In genomic region chr3:117007340-117007739, GRCm38 (mm10) we compare ENCODE assay signal across 19 mouse cellular contexts. TPM values are rescaled to one million over a fixed set of nuclear protein-coding genes. Genes with fewer than 3 reads are reported as not detected.
DNase-seq lines count a peak whose midpoint lies in the region; ATAC-seq lines count a peak whose summit lies in the region.
"Had no signal": no experiment of that assay in that cellular context is flagged by ENCODE, and none has a peak within 500 bp of the region (broad histone marks: within the 10 kb centered on the region; RNA-seq: fewer than 3 reads in every experiment).

No protein-coding gene starts in this region.

- peak; percentile 37 to 70 for DNase-seq in layer of hippocampus, adult 18-20 months (ENCODE audit: low spot score in 2 of 2)
- no peak for DNase-seq in layer of hippocampus, postnatal 10 days (ENCODE audit: low spot score in 2 of 2)
- DNase-seq in layer of hippocampus, adult 9-11 months: peak; percentile 68
- peak; percentile 64 to 82 for DNase-seq in right cerebral cortex, postnatal 10 days (ENCODE audit: low spot score in 2 of 2)
- no peak for DNase-seq in thymus, postnatal 36 days
- DNase-seq in adipocyte (ENCODE audit: low spot score): no peak
- DNase-seq: cerebellum, postnatal 36 days; kidney, adult 11 months; lung, postnatal 14 days had no signal

- WGBS in forebrain, embryonic 16.5 days: 30% methylated on average over 6 of the region's 6 CpGs

- no peak overlapping the region for H3K4me3 ChIP-seq in forebrain, embryonic 16.5 days (replicated peaks; ENCODE audit: low read length)
- H3K4me3 ChIP-seq: embryonic facial prominence, embryonic 13.5 days; heart, embryonic 10.5 days; hindbrain, embryonic 10.5 days; midbrain, embryonic 12.5 days; neural tube, embryonic 13.5 days had no signal

- H3K4me1 ChIP-seq in forebrain, embryonic 16.5 days (replicated peaks; ENCODE audit: control insufficient read depth, insufficient read depth, low read length): peaks cover 7% of the 10 kb centered on the region; the same call in 1 of the 2 replicates
- H3K4me1 ChIP-seq: embryonic facial prominence, embryonic 13.5 days; heart, embryonic 10.5 days had no signal

- no peaks in the 10 kb centered on the region for H3K27me3 ChIP-seq in forebrain, embryonic 16.5 days (replicated peaks; ENCODE audit: control insufficient read depth, insufficient read depth, low read length)
- H3K27me3 ChIP-seq: embryonic facial prominence, embryonic 13.5 days had no signal

- H3K27ac ChIP-seq in forebrain, embryonic 16.5 days (ENCODE audit: low read length): peak overlapping the region; percentile 18; the same call in 1 of the 2 replicates
- H3K27ac ChIP-seq: embryonic facial prominence, embryonic 13.5 days; heart, embryonic 10.5 days; hindbrain, embryonic 10.5 days; liver, embryonic 14.5 days; midbrain, embryonic 12.5 days; neural tube, embryonic 13.5 days had no signal

- no peaks in the 10 kb centered on the region for H3K9me3 ChIP-seq in forebrain, embryonic 16.5 days (ENCODE audit: control insufficient read depth, low read length)
- H3K9me3 ChIP-seq: embryonic facial prominence, embryonic 13.5 days; heart, embryonic 10.5 days; hindbrain, embryonic 10.5 days; midbrain, embryonic 12.5 days; neural tube, embryonic 13.5 days had no signal

- no peaks in the 10 kb centered on the region for H3K36me3 ChIP-seq in forebrain, embryonic 16.5 days (ENCODE audit: control insufficient read depth, insufficient read depth)
- H3K36me3 ChIP-seq: embryonic facial prominence, embryonic 13.5 days; heart, embryonic 10.5 days; hindbrain, embryonic 10.5 days; midbrain, embryonic 12.5 days; neural tube, embryonic 13.5 days had no signal

- peak; percentile 59; the same call in 1 of the 2 replicates for ATAC-seq in forebrain, embryonic 16.5 days

- H3K9ac ChIP-seq in forebrain, embryonic 16.5 days (replicated peaks; ENCODE audit: low read depth, low read length): no peak overlapping the region
- H3K9ac ChIP-seq: embryonic facial prominence, embryonic 13.5 days; liver, embryonic 14.5 days; midbrain, embryonic 12.5 days; neural tube, embryonic 13.5 days had no signal

- no peak overlapping the region for H3K4me2 ChIP-seq in forebrain, embryonic 16.5 days (ENCODE audit: low read length)
- H3K4me2 ChIP-seq: embryonic facial prominence, embryonic 13.5 days; midbrain, embryonic 12.5 days; neural tube, embryonic 13.5 days had no signal

RNA-seq across cellular contexts. Expression of gene Palmd, which starts 38.6 kb away (rescaled TPM):
- 10 to 100 TPM; 25.8 to 26.0 TPM for total RNA-seq in layer of hippocampus, adult 18-20 months (2021)
- 10 to 100 TPM; 36.4 to 36.7 TPM for total RNA-seq in layer of hippocampus, postnatal 10 days (2021)
- 19.7 and 22.9 TPM in 2 replicates for polyA plus RNA-seq in forebrain, embryonic 16.5 days (2015; fragmentation: Nextera tagmentation; extraction: Ambion mirVana)

RNA-seq across cellular contexts. Expression of gene 4930455H04Rik, which starts 39.3 kb away (rescaled TPM):
- total RNA-seq in layer of hippocampus, adult 18-20 months (2021): not detected
- not detected for total RNA-seq in layer of hippocampus, postnatal 10 days (2021)
- not detected in 2 replicates for polyA plus RNA-seq in forebrain, embryonic 16.5 days (2015; fragmentation: Nextera tagmentation; extraction: Ambion mirVana)
- total RNA-seq: gastrocnemius, adult 18-20 months had no signal
- polyA plus RNA-seq: embryonic facial prominence, embryonic 13.5 days; heart, embryonic 10.5 days; hindbrain, embryonic 10.5 days; large intestine, adult 2 months; liver, embryonic 14.5 days; midbrain, embryonic 12.5 days; neural tube, embryonic 13.5 days; stomach, embryonic 14.5 days had no signal

Comparison
In these comparisons a context has a peak if more than half of its experiments do, and no peak if none do; other contexts are left out.
1. DNase-seq: peak in layer of hippocampus, adult 18-20 months (2 of 2), layer of hippocampus, adult 9-11 months (single experiment) and right cerebral cortex, postnatal 10 days (2 of 2); none in layer of hippocampus, postnatal 10 days (0 of 2), thymus, postnatal 36 days (0 of 2) and adipocyte (single experiment).